Mouse (Mus musculus): Measurements from ENCODE around the gene Dgkz.
A peak's percentile ranks its signal among the peaks of the same experiment; 100 is the strongest.

Dgkz gene

GRCm38 (mm10) chr2:91921181-91921789 is 54.4 kb downstream of the Dgkz start:
- peak; percentile 57 to 81 for DNase-seq (ENCODE audit: low spot score in 2 of 2)

- no peak for DNase-seq (ENCODE audit: low spot score in 2 of 2)
These were observed 55.5 kb downstream of the Dgkz start for GRCm38 (mm10) chr2:91920130-91920529.

GRCm38 (mm10) chr2:91917096-91917495 is 58.6 kb downstream of the Dgkz start:
- no peak for DNase-seq (ENCODE audit: low spot score in 2 of 2)

- DNase-seq (ENCODE audit: low spot score in 2 of 2) = no peak
These were observed 59.2 kb downstream of the Dgkz start for GRCm38 (mm10) chr2:91916346-91916977.

- no peak for DNase-seq (ENCODE audit: low spot score in 2 of 2)
These were observed 62.1 kb downstream of the Dgkz start for GRCm38 (mm10) chr2:91913328-91914110.

GRCm38 (mm10) chr2:91912616-91913015 is 63.0 kb downstream of the Dgkz start:
- no peak for DNase-seq (ENCODE audit: low spot score in 2 of 2)

- no peak for DNase-seq (ENCODE audit: low spot score in 2 of 2)
These were observed 69.5 kb downstream of the Dgkz start for GRCm38 (mm10) chr2:91906141-91906540.

- DNase-seq (ENCODE audit: low spot score in 2 of 2) = no peak
These were observed 70.9 kb downstream of the Dgkz start for GRCm38 (mm10) chr2:91904618-91905307.

GRCm38 (mm10) chr2:91903171-91903925 is 72.3 kb downstream of the Dgkz start:
- DNase-seq (ENCODE audit: low spot score in 2 of 2) = no peak

- DNase-seq (ENCODE audit: low spot score in 2 of 2) = no peak
These were observed 73.3 kb downstream of the Dgkz start for GRCm38 (mm10) chr2:91902336-91902735.

- DNase-seq (ENCODE audit: low spot score in 2 of 2) = no peak
These were observed 75.2 kb downstream of the Dgkz start for GRCm38 (mm10) chr2:91900431-91900830.

- DNase-seq (ENCODE audit: low spot score in 2 of 2) = no peak
These were observed 76.5 kb downstream of the Dgkz start for GRCm38 (mm10) chr2:91899141-91899540.

GRCm38 (mm10) chr2:91897968-91898367 is 77.7 kb downstream of the Dgkz start:
- no peak for DNase-seq (ENCODE audit: low spot score in 2 of 2)

- DNase-seq (ENCODE audit: low spot score in 2 of 2) = no peak
These were observed 80.3 kb downstream of the Dgkz start for GRCm38 (mm10) chr2:91895401-91895800.

- no peak for DNase-seq (ENCODE audit: low spot score in 2 of 2)
These were observed 80.9 kb downstream of the Dgkz start for GRCm38 (mm10) chr2:91894716-91895115.

GRCm38 (mm10) chr2:91884616-91885015 is 91.0 kb downstream of the Dgkz start:
- DNase-seq (ENCODE audit: low spot score in 2 of 2) = no peak

GRCm38 (mm10) chr2:91883961-91884360 is 91.7 kb downstream of the Dgkz start:
- no peak for DNase-seq (ENCODE audit: low spot score in 2 of 2)
